Comparison of ENCODE assay signal across 10 mouse cellular contexts in the genomic region with DNA sequence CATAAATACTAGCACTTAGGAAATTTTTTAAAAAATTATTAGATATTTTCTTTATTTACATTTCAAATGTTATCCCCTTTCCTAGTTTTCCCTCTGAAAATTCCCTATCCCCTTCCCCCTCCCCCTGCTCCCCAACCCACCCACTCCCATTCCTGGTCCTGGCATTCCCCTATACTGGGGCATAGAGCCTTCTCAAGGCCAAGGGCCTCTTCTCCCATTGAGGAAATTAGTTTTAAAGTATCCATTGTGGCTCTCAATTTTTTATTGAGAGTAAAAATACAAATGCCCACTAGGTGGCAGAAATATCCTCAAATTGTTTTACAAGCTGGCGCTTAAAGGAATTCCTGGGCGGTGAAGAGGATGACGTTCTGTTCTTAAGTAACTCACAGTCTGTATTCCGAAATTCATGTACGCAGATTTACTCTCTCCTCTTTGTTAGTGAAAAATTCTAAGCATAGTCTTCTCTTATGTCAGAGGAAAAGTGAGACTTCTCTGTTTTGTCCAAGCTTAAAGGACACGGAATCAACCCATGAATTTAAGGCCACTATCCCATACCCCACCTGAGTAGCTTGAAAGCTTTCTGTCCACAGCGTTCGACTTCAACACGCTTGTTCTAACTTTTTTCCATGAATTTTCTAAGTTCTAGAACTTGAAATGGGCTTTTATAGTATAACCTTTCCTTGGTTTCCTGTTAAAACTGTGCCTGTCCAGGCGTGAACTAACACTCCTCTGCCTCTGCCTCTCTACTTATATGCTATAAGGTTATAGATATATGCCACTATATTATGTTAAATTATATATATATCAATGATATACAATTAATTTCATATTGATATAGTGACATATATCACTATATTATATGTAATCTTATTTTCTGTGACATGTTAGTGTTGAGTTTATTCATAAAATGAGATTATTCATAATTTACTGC. TPM values are rescaled to one million over a fixed set of nuclear protein-coding genes. Genes with fewer than 3 reads are reported as not detected.
DNase-seq lines count a peak whose midpoint lies in the region; ATAC-seq lines count a peak whose summit lies in the region.
"Had no signal": no experiment of that assay in that cellular context is flagged by ENCODE, and none has a peak within 500 bp of the region (broad histone marks: within the 10 kb centered on the region; RNA-seq: fewer than 3 reads in every experiment).

No protein-coding gene starts in this region.

- WGBS in embryonic facial prominence, embryonic 12.5 days: 41% methylated on average over 10 of the region's 10 CpGs
- 31% methylated on average over 10 of the region's 10 CpGs for WGBS in lung, embryonic 16.5 days
- 39% methylated on average over 10 of the region's 10 CpGs for WGBS in stomach, embryonic 16.5 days

- no peaks in the 10 kb centered on the region for H3K27me3 ChIP-seq in embryonic facial prominence, embryonic 12.5 days
- no peaks in the 10 kb centered on the region; the same call in 1 of the 2 replicates for H3K27me3 ChIP-seq in lung, embryonic 16.5 days (ENCODE audit: control insufficient read depth, insufficient read depth, low read depth, low read length)
- H3K27me3 ChIP-seq in stomach, embryonic 16.5 days (ENCODE audit: control insufficient read depth, insufficient read depth, low read length): no peaks in the 10 kb centered on the region

- peak; percentile 9 for DNase-seq in adrenal gland, postnatal 14 days
- no peak for DNase-seq in adrenal gland, adult 8-10 months
- peak; percentile 2 for DNase-seq in left cerebral cortex, adult 11 months (ENCODE audit: low spot score)
- no peak for DNase-seq in left cerebral cortex, adult 9 months (ENCODE audit: low spot score in 2 of 2)
- DNase-seq in cerebellum, adult 9-11 months: no peak

- no peaks in the 10 kb centered on the region for H3K9me3 ChIP-seq in embryonic facial prominence, embryonic 12.5 days
- no peaks in the 10 kb centered on the region for H3K9me3 ChIP-seq in lung, embryonic 16.5 days (ENCODE audit: control insufficient read depth, low read length)
- H3K9me3 ChIP-seq in stomach, embryonic 16.5 days (replicated peaks; ENCODE audit: control insufficient read depth, low read length): no peaks in the 10 kb centered on the region

- no peak for ATAC-seq in embryonic facial prominence, embryonic 12.5 days (ENCODE audit: insufficient number of reproducible peaks, insufficient read depth, low FRiP score, low TSS enrichment)
- peak; percentile 65 for ATAC-seq in lung, embryonic 16.5 days (ENCODE audit: low read depth)
- ATAC-seq in stomach, embryonic 16.5 days (ENCODE audit: insufficient read depth, low FRiP score): 0 out of 2 replicates have a peak, but pooled peaks have one; percentile 37

- 0 out of 2 replicates have a peak overlapping the region, but pooled peaks have one; percentile 22 for H3K4me2 ChIP-seq in embryonic facial prominence, embryonic 12.5 days (replicated peaks)
- peak overlapping the region; percentile 34 for H3K4me2 ChIP-seq in lung, embryonic 16.5 days (ENCODE audit: low read depth, low read length)
- 0 out of 2 replicates have a peak overlapping the region, but pooled peaks have one; percentile 29 for H3K4me2 ChIP-seq in stomach, embryonic 16.5 days (ENCODE audit: low read depth, low read length)

- H3K4me1 ChIP-seq in embryonic facial prominence, embryonic 12.5 days: no peaks in the 10 kb centered on the region
- no peaks in the 10 kb centered on the region; the same call in 1 of the 2 replicates for H3K4me1 ChIP-seq in lung, embryonic 16.5 days (replicated peaks; ENCODE audit: control insufficient read depth, insufficient read depth, low read length)
- H3K4me1 ChIP-seq in stomach, embryonic 16.5 days (ENCODE audit: control insufficient read depth, insufficient read depth, low read length): peaks cover 2% of the 10 kb centered on the region; the same call in 1 of the 2 replicates

- no peak overlapping the region for H3K4me3 ChIP-seq in embryonic facial prominence, embryonic 12.5 days
- H3K4me3 ChIP-seq in lung, embryonic 16.5 days (ENCODE audit: low read length): no peak overlapping the region
- H3K4me3 ChIP-seq in stomach, embryonic 16.5 days (replicated peaks; ENCODE audit: low read length): no peak overlapping the region

- no peaks in the 10 kb centered on the region for H3K36me3 ChIP-seq in embryonic facial prominence, embryonic 12.5 days
- H3K36me3 ChIP-seq in lung, embryonic 16.5 days (ENCODE audit: control insufficient read depth, insufficient read depth, low read length): no peaks in the 10 kb centered on the region
- no peaks in the 10 kb centered on the region for H3K36me3 ChIP-seq in stomach, embryonic 16.5 days (ENCODE audit: control insufficient read depth, insufficient read depth, low read length)

- H3K9ac ChIP-seq in embryonic facial prominence, embryonic 12.5 days: no peak overlapping the region
- no peak overlapping the region for H3K9ac ChIP-seq in lung, embryonic 16.5 days (ENCODE audit: low read length)
- no peak overlapping the region for H3K9ac ChIP-seq in stomach, embryonic 16.5 days (ENCODE audit: low read length)

- no peak overlapping the region for H3K27ac ChIP-seq in embryonic facial prominence, embryonic 12.5 days
- H3K27ac ChIP-seq in lung, embryonic 16.5 days (ENCODE audit: low read length): no peak overlapping the region; the same call in 1 of the 2 replicates
- H3K27ac ChIP-seq in stomach, embryonic 16.5 days (ENCODE audit: low read length): no peak overlapping the region

RNA-seq across cellular contexts. Expression of a gene that starts 4.9 kb away (rescaled TPM):
- not detected in 2 replicates for total RNA-seq in adrenal gland, postnatal 14 days (2021)
- total RNA-seq in adrenal gland, adult 8-10 months (2022): not detected
- 1.3 and 2.3 TPM in 2 replicates for polyA plus RNA-seq in embryonic facial prominence, embryonic 12.5 days (2016; fragmentation: Nextera tagmentation; extraction: Ambion mirVana)
- 50.3 and 55.9 TPM in 2 replicates for polyA plus RNA-seq in lung, embryonic 16.5 days (2015; fragmentation: Nextera tagmentation; extraction: Ambion mirVana)
- polyA plus RNA-seq in stomach, embryonic 16.5 days (2015; fragmentation: Nextera tagmentation; extraction: Ambion mirVana): 30.1 and 34.2 TPM in 2 replicates
- polyA plus RNA-seq: C2C12; gonadal fat pad, adult 2 months had no signal

RNA-seq across cellular contexts. Expression of a gene that starts 36.0 kb away (rescaled TPM):
- not detected in 2 replicates for total RNA-seq in adrenal gland, postnatal 14 days (2021)
- not detected for total RNA-seq in adrenal gland, adult 8-10 months (2022)
- not detected in 2 replicates for polyA plus RNA-seq in embryonic facial prominence, embryonic 12.5 days (2016; fragmentation: Nextera tagmentation; extraction: Ambion mirVana)
- polyA plus RNA-seq in lung, embryonic 16.5 days (2015; fragmentation: Nextera tagmentation; extraction: Ambion mirVana): 3.2 and 3.4 TPM in 2 replicates
- 0.06 TPM in 1 of 2 replicates, not detected in the other for polyA plus RNA-seq in stomach, embryonic 16.5 days (2015; fragmentation: Nextera tagmentation; extraction: Ambion mirVana)
- polyA plus RNA-seq: C2C12; gonadal fat pad, adult 2 months had no signal

Comparison
In these comparisons a context has a peak if more than half of its experiments do, and no peak if none do; other contexts are left out.
1. DNase-seq: peak in adrenal gland, postnatal 14 days (single experiment) and left cerebral cortex, adult 11 months (single experiment); none in adrenal gland, adult 8-10 months (single experiment), left cerebral cortex, adult 9 months (0 of 2) and cerebellum, adult 9-11 months (single experiment).
2. Peak in every context shown above with its lines, with median percentiles within 50 percentile points of each other: H3K4me2 ChIP-seq.